Mouse (Mus musculus): ENCODE results near the gene Supt6. TPM values are rescaled to one million over a fixed set of nuclear protein-coding genes. Genes with fewer than 3 reads are reported as not detected.

The Supt6 gene
- polyA plus RNA-seq, 1 experiment from 2014 or later, result 26.1 TPM

- WGBS, result 2% methylated on average over 14 of the region's 14 CpGs
- Histone ChIP-seq H3K9me3 (replicated peaks) (no peaks in the 10 kb centered on the region), H3K4me1 (replicated peaks) (peaks cover 37% of the 10 kb centered on the region), H3K27me3 (replicated peaks) (no peaks in the 10 kb centered on the region), H3K27ac (ENCODE audit: poor library complexity, severe bottlenecking) (peak overlapping the region; percentile 93), H3K4me3 (peak overlapping the region; percentile 71), H3K9ac (peak overlapping the region; percentile 91), H3K36me3 (peaks cover 32% of the 10 kb centered on the region), H3K4me2 (peak overlapping the region; percentile 81)
- ATAC-seq (ENCODE audit: insufficient number of reproducible peaks, low FRiP score), result no peak
Observed at GRCm38 (mm10) chr11:78164604-78164923, 81.2 kb downstream of the Supt6 start.

- no peaks in the 10 kb centered on the region for H3K27me3 ChIP-seq (replicated peaks)
- H3K4me1 ChIP-seq (replicated peaks), result peaks cover 40% of the 10 kb centered on the region
- peak overlapping the region; percentile 71 for H3K4me3 ChIP-seq
- WGBS, result under 1% methylated on average over 22 of the region's 22 CpGs
- peak; percentile 68 for ATAC-seq (ENCODE audit: insufficient number of reproducible peaks, low FRiP score)
- peak overlapping the region; percentile 81 for H3K4me2 ChIP-seq
- peak overlapping the region; percentile 91 for H3K9ac ChIP-seq
- peak overlapping the region; percentile 93 for H3K27ac ChIP-seq (ENCODE audit: poor library complexity, severe bottlenecking)
- no peaks in the 10 kb centered on the region for H3K9me3 ChIP-seq (replicated peaks)
- H3K36me3 ChIP-seq, result peaks cover 38% of the 10 kb centered on the region
Observed at GRCm38 (mm10) chr11:78163681-78164603, 81.8 kb downstream of the Supt6 start.

- Histone ChIP-seq H3K27ac (ENCODE audit: poor library complexity, severe bottlenecking) (peak overlapping the region; percentile 93), H3K4me1 (replicated peaks) (peaks cover 42% of the 10 kb centered on the region), H3K9me3 (replicated peaks) (no peaks in the 10 kb centered on the region), H3K36me3 (peaks cover 47% of the 10 kb centered on the region), H3K9ac (peak overlapping the region; percentile 91), H3K4me2 (peak overlapping the region; percentile 81), H3K4me3 (peak overlapping the region; percentile 71), H3K27me3 (replicated peaks) (no peaks in the 10 kb centered on the region)
- no peak for ATAC-seq (ENCODE audit: insufficient number of reproducible peaks, low FRiP score)
- WGBS, result 73% methylated on average over 2 of the region's 2 CpGs
Observed at GRCm38 (mm10) chr11:78163045-78163444, 82.7 kb downstream of the Supt6 start.

- no peaks in the 10 kb centered on the region for H3K9me3 ChIP-seq (replicated peaks)
- peaks cover 52% of the 10 kb centered on the region for H3K36me3 ChIP-seq
- peak overlapping the region; percentile 81 for H3K4me2 ChIP-seq
- H3K9ac ChIP-seq, result 0 out of 2 replicates have a peak overlapping the region, but pooled peaks have one; percentile 91
- H3K4me1 ChIP-seq (replicated peaks), result peaks cover 42% of the 10 kb centered on the region
- H3K4me3 ChIP-seq, result peak overlapping the region; percentile 71; the same call in 1 of the 2 replicates
- H3K27ac ChIP-seq (ENCODE audit: poor library complexity, severe bottlenecking), result peak overlapping the region; percentile 93; the same call in 1 of the 2 replicates
- 69% methylated on average over 6 of the region's 6 CpGs for WGBS
- no peak for ATAC-seq (ENCODE audit: insufficient number of reproducible peaks, low FRiP score)
- no peaks in the 10 kb centered on the region for H3K27me3 ChIP-seq (replicated peaks)
Observed at GRCm38 (mm10) chr11:78162504-78162903, 83.3 kb downstream of the Supt6 start.

- H3K4me1 ChIP-seq (replicated peaks), result peaks cover 42% of the 10 kb centered on the region
- peak overlapping the region; percentile 81 for H3K4me2 ChIP-seq
- 0 out of 2 replicates have a peak overlapping the region, but pooled peaks have one; percentile 91 for H3K9ac ChIP-seq
- 0 out of 2 replicates have a peak overlapping the region, but pooled peaks have one; percentile 3 for H3K4me3 ChIP-seq
- H3K9me3 ChIP-seq (replicated peaks), result no peaks in the 10 kb centered on the region
- ATAC-seq (ENCODE audit: insufficient number of reproducible peaks, low FRiP score), result no peak
- peaks cover 55% of the 10 kb centered on the region for H3K36me3 ChIP-seq
- H3K27ac ChIP-seq (ENCODE audit: poor library complexity, severe bottlenecking), result peak overlapping the region; percentile 19; the same call in 1 of the 2 replicates
- 78% methylated on average over 4 of the region's 4 CpGs for WGBS
- no peaks in the 10 kb centered on the region for H3K27me3 ChIP-seq (replicated peaks)
Observed at GRCm38 (mm10) chr11:78161968-78162367, 83.8 kb downstream of the Supt6 start.

- H3K9me3 ChIP-seq (replicated peaks), result no peaks in the 10 kb centered on the region
- H3K4me2 ChIP-seq, result no peak overlapping the region
- 90% methylated on average over 14 of the region's 14 CpGs for WGBS
- no peak for ATAC-seq (ENCODE audit: insufficient number of reproducible peaks, low FRiP score)
- no peak overlapping the region for H3K4me3 ChIP-seq
- H3K9ac ChIP-seq, result no peak overlapping the region
- H3K27me3 ChIP-seq (replicated peaks), result no peaks in the 10 kb centered on the region
- peaks cover 60% of the 10 kb centered on the region for H3K36me3 ChIP-seq
- H3K4me1 ChIP-seq (replicated peaks), result peaks cover 41% of the 10 kb centered on the region
- no peak overlapping the region for H3K27ac ChIP-seq (ENCODE audit: poor library complexity, severe bottlenecking)
Observed at GRCm38 (mm10) chr11:78161169-78161568, 84.6 kb downstream of the Supt6 start.

GRCm38 (mm10) chr11:78160675-78161074, 85.1 kb downstream of the Supt6 start:
- no peak overlapping the region for H3K9ac ChIP-seq
- no peak overlapping the region for H3K4me2 ChIP-seq
- no peaks in the 10 kb centered on the region for H3K27me3 ChIP-seq (replicated peaks)
- H3K4me1 ChIP-seq (replicated peaks), result peaks cover 36% of the 10 kb centered on the region
- no peaks in the 10 kb centered on the region for H3K9me3 ChIP-seq (replicated peaks)
- WGBS, result 85% methylated on average over 3 of the region's 3 CpGs
- no peak overlapping the region for H3K27ac ChIP-seq (ENCODE audit: poor library complexity, severe bottlenecking)
- peaks cover 65% of the 10 kb centered on the region for H3K36me3 ChIP-seq
- no peak for ATAC-seq (ENCODE audit: insufficient number of reproducible peaks, low FRiP score)
- H3K4me3 ChIP-seq, result no peak overlapping the region

- Histone ChIP-seq H3K36me3 (peaks cover 70% of the 10 kb centered on the region), H3K27ac (ENCODE audit: poor library complexity, severe bottlenecking) (no peak overlapping the region), H3K4me3 (no peak overlapping the region), H3K27me3 (replicated peaks) (no peaks in the 10 kb centered on the region), H3K4me1 (replicated peaks) (peaks cover 36% of the 10 kb centered on the region), H3K9me3 (replicated peaks) (no peaks in the 10 kb centered on the region), H3K4me2 (no peak overlapping the region), H3K9ac (no peak overlapping the region)
- ATAC-seq (ENCODE audit: insufficient number of reproducible peaks, low FRiP score), result no peak
- 87% methylated on average over 18 of the region's 18 CpGs for WGBS
Observed at GRCm38 (mm10) chr11:78160171-78160570, 85.6 kb downstream of the Supt6 start.

- Histone ChIP-seq H3K9me3 (replicated peaks) (no peaks in the 10 kb centered on the region), H3K4me1 (replicated peaks) (peaks cover 36% of the 10 kb centered on the region), H3K9ac (no peak overlapping the region; the same call in 1 of the 2 replicates), H3K36me3 (peaks cover 76% of the 10 kb centered on the region), H3K27me3 (replicated peaks) (no peaks in the 10 kb centered on the region), H3K4me3 (0 out of 2 replicates have a peak overlapping the region, but pooled peaks have one; percentile 3), H3K27ac (ENCODE audit: poor library complexity, severe bottlenecking) (no peak overlapping the region), H3K4me2 (no peak overlapping the region)
- no peak for ATAC-seq (ENCODE audit: insufficient number of reproducible peaks, low FRiP score)
- WGBS, result 82% methylated on average over 7 of the region's 7 CpGs
Observed at GRCm38 (mm10) chr11:78159557-78159956, 86.2 kb downstream of the Supt6 start.

GRCm38 (mm10) chr11:78159096-78159495, 86.7 kb downstream of the Supt6 start:
- Histone ChIP-seq H3K9ac (no peak overlapping the region), H3K4me3 (0 out of 2 replicates have a peak overlapping the region, but pooled peaks have one; percentile 3), H3K9me3 (replicated peaks) (no peaks in the 10 kb centered on the region), H3K4me2 (no peak overlapping the region), H3K36me3 (peaks cover 80% of the 10 kb centered on the region), H3K27me3 (replicated peaks) (no peaks in the 10 kb centered on the region), H3K27ac (ENCODE audit: poor library complexity, severe bottlenecking) (no peak overlapping the region), H3K4me1 (replicated peaks) (peaks cover 36% of the 10 kb centered on the region)
- ATAC-seq (ENCODE audit: insufficient number of reproducible peaks, low FRiP score), result no peak
- WGBS, result 25% methylated on average over 2 of the region's 2 CpGs
